Mouse (Mus musculus) T-helper 2 cell (primary cell): Measurements from ENCODE around the gene Sec1.

Experiments
- in situ Hi-C: fragments of 300-600 bp; cut with MboI, MseI; formaldehyde crosslinking; loops from one replicate; pipeline ENCODE4 v1.15.1; 2025; ENCODE audit warnings: high pct_unique_total_duplicates

Gene Sec1

GRCm38 (mm10) chr7:45693921-45694591 is at the start of gene Sec1:
Gene Sec1, minus strand, starts transcription at chr7:45694402.
- in situ Hi-C loops = no loop called here

- in situ Hi-C loops = loop anchor here (5.0 kb wide), 1 partner anchor 180 kb away; the partner anchor contains the start of genes Ccdc114 and Emp3
Measured at GRCm38 (mm10) chr7:45742338-45742737, 48.1 kb upstream of the Sec1 start.

- in situ Hi-C loops = loop anchor here (5.0 kb wide), 1 partner anchor 181 kb away; the partner anchor contains the start of genes Ccdc114 and Emp3
Measured at GRCm38 (mm10) chr7:45741777-45742176, 47.6 kb upstream of the Sec1 start.

DNA sequence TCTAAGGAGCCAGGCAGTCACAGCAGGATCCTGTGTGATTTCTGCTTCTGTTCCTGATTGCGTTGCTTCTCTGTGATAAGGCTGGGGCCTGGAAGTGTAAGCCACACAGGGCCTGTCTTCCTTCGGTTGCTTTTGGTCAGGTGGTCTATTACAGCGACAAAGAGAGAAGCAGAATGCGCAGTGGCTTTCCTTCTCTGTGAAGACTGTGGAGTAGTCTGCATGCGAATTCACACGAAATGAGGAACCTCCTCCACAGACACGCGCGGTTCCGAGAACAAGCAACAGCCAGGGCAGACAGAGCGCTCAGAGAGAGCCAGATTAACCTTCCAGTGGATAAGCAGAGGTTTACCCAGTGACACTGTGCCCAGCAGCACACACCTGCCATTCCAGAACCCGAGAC is 47.1 kb upstream of the Sec1 start:
- in situ Hi-C loops = loop anchor here (5.0 kb wide), 1 partner anchor 181 kb away; the partner anchor contains the start of genes Ccdc114 and Emp3

DNA sequence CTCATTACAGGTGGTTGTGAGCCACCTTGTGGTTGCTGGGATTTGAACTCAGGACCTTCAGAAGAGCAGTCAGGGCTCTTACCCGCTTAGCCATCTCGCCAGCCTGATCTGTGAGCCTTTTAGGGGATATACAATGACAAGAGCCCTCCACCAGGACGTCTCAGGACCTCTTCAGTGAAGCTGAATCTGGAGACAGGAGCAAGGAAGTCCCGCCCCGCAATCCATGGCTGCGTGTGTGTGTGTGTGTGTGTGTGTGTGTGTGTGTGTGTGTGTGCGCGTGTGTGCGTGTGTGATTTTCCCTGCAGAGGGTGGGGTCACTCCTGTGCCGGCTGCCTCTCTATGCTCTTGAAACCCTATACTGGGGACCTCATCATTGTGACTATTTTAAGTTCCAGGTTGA is 45.6 kb upstream of the Sec1 start:
- in situ Hi-C loops = loop anchor here (5.0 kb wide), 1 partner anchor 182 kb away; the partner anchor contains the start of genes Ccdc114 and Emp3

DNA sequence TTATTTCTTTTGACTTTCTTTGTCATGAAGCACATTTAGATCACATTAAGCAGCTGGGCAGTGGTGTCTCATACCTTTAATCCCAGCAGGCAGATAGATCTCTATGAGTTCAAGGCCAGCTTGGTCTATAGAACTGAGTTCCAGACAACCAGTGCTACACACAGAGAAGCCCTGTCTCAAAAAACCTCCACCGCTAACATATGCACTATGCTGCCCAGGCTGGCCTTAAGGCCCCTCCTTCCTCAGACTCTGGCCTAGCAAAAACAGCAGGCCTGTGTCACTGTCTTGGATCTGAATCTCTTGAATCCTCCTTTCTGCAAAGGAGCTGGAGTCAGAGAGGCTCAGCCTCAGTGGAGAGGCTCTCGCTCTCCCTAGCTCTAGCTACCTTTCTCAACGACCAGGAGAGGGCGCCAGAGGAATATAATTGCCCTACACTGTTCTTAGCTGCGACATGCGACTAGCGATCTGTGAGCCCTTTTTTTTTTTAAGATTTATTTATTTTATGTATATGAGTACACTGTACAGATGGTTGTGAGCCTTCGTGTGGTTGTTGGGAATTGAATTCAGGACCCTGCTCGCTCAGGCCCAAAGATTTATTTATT is 45.1 kb upstream of the Sec1 start:
- in situ Hi-C loops = no loop called here

DNA sequence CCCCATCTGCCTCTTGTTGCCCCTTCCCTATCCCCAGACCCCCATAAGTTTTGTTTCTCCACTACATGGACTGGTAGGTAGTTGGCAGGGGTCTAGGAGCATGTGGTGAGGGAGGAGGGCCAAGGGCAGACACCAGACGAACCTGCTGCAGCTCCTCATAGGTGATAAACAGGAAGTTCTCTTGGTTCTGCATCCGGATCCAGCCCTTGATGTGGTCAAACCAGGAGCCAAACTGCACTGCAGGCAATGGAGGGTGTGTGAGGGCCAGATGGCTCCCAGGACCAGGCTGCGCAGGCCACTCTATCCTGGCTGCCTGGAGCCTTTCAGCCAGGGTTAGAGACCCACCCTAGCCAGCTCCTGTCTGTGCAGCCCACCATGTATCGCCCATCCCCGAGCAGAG is 39.3 kb upstream of the Sec1 start:
- in situ Hi-C loops = loop anchor here (5.0 kb wide), 2 partner anchors 79 to 209 kb away; partner anchors contain the start of gene Cyth2

GRCm38 (mm10) chr7:45730727-45731431 is 36.7 kb upstream of the Sec1 start:
- in situ Hi-C loops = loop anchor here (5.0 kb wide), 2 partner anchors 81 to 211 kb away; partner anchors contain the start of gene Cyth2

- in situ Hi-C loops = no loop called here
Measured at GRCm38 (mm10) chr7:45727625-45728024, 33.4 kb upstream of the Sec1 start.

DNA sequence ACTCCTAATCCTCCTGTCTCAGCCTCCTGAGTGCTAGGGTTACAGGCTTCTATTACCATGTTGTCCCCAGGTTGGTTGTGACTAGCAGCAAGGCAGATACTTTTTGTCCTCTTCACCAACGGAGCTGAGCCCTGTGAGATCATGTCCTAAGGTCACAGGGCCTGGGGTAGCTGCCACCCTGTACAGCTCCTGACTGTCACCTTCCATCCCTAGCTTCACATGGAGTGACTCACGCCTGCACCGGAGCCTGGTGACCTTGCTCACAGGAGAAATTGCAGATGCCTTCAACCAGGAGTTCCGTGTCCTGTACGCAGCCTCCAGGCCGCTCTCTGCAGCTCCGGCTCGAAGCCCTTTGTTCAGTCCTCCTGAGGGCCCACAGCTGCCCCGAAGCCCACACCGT is 32.2 kb upstream of the Sec1 start:
- in situ Hi-C loops = no loop called here

DNA sequence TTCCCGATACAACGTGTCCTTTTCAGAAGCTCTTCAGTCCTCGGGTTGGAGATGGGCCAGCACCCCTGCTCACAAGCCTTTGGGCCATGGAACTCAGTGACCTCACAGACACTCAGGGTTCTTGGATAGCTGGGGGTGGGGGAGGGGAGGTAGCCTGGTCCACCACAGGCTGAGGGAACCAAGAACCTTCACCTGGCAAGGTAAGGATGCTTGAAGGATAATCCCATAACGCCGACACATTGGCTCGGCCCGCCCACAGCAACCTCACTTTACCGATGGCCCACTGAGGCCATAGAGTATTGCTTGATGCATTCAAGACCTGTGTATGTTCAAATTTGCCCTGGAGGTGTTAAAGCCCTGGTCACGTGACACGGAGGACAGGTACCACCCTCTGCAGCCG is 31.5 kb upstream of the Sec1 start, which contains the start of gene Spaca4:
Gene Spaca4 (minus strand): TSS at position 101 of the 400 bp plus-strand sequence.
- in situ Hi-C loops = no loop called here

DNA sequence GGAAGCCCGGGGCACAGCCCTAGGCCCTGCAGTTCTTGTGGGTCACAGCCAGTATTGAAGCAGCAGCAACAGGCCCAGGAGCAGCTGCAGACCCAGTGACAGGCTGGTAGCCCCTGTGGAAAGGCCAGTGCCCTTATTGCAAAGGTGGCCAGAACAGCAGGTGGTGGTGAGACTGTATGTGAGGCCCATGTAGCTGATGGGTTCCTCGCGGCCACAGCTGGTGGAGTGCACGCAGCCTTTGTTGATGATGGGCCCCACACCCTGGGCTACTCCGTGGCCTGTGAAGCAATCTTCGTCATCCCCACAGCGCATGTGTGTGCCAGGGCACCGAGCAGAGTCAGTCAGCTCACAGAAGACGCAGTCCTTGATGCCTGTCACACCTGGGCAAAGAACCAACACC is 30.9 kb upstream of the Sec1 start:
- in situ Hi-C loops = no loop called here

- in situ Hi-C loops = no loop called here
Measured at GRCm38 (mm10) chr7:45723781-45724180, 29.6 kb upstream of the Sec1 start.

DNA sequence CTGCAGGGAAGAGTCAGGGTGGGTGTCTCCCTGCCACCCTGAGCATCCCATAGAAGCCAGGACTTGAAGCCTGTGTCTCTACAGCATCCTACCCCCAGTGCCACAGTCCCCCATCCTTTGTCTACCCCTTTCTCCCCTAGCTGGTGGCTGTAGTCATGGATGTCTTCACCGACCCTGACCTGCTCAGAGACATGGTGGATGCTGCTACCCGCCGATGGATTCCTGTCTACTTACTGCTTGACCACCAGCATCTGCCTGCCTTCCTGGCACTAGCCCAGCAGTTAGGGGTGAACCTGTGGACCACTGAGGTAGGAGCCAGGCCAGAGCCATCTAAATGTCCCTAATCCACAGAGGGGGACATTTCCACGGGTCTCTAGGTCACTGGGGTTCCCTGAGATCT is 29.1 kb upstream of the Sec1 start:
- in situ Hi-C loops = no loop called here

- in situ Hi-C loops = no loop called here
Measured at GRCm38 (mm10) chr7:45722348-45722713, 28.1 kb upstream of the Sec1 start.

DNA sequence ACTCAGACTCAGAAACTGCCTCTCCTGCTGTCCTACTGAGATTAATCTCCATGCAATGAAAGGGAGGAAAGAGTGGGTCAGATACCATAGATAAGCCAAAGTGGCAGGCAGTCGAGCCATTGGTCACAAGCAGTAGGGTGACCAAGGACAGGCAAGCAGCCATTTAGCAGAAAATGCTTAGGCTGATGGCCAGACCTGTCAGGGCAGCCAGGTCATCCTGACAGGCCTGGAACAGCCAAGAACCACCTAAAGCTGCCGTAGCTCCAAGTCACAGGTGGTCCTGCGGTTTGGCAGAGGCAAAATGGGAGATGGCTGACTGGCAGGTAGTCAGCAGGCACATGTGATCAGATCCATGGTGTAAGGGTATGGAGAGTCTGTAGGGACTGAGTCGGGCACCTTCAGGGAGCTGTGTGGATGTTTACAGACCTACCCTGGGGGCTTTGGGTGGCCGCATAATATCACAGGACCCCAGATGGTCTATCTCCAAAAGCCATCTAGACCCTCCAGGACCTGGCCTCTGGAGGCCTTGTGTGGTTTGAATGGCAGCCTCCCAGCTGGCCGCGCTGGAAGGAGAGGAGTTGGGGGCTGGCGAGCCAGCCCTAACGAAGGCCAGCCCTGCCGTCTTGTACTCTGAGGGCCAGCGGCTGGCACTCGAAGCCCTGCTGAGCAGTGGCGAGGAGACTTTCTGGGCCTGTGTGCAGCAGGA is 27.6 kb upstream of the Sec1 start:
- in situ Hi-C loops = no loop called here

- in situ Hi-C loops = no loop called here
Measured at GRCm38 (mm10) chr7:45721234-45721571, 27.0 kb upstream of the Sec1 start.

DNA sequence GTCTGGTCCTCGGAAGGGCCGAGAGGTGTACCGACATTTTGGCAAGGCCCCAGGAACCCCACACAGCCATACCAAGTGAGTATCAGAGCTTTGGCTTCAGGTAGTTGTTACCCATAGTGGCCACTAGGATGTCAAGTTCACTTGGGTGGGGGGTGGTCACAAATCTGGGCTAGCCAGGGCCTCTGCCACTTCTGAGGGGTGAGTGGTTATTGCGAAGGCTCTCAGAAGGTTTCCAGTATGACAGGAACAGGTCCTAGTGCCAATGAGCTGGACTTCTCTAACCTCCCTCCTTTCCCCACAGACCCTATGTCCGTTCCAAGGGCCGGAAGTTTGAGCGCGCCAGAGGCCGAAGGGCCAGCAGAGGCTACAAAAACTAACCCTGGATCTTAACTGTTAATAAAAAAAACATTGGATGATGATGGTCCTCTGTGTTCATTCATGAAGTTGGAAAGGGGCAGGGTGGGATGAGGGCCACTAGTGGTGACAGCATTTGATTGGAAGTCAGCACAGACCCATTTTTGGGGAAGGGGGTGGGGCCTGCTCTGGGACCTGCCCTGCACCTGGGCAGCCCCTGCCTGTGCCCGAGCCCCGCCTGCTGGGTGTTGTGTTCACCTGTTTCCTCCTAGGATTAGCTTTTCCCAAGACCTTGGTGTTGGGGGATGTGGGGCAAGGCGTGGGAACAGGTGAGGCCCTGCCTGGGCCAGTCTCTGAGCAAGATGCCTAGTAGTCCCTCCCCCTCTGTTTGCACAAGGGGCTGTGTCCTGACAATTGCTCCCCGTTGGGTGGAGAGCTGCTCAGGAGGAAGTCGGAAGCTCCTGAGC is 26.4 kb upstream of the Sec1 start, which contains the start of gene Fam83e:
Gene Fam83e (plus strand): TSS at position 800 of the 821 bp plus-strand sequence.
- in situ Hi-C loops = no loop called here

- in situ Hi-C loops = no loop called here
Measured at GRCm38 (mm10) chr7:45719738-45720412, 25.7 kb upstream of the Sec1 start.

DNA sequence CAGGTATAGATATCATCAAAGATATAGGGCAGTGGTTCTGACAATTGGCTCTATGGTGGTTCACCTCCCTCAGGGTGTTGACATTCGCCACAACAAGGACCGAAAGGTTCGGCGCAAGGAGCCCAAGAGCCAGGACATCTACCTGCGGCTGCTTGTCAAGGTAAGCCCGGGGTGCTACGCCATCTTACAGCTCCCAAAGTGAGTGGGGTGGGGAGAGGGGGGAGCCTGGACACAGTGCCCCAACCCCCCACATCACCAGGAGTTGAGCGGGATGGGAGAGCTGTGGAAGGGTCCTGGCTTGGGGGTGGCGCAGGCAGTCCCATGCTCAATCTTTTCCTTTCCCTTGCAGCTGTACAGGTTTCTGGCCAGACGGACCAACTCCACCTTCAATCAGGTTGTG is 25.0 kb upstream of the Sec1 start:
- in situ Hi-C loops = no loop called here
